Mouse (Mus musculus): ENCODE results near the gene Mrpl27.
"Not testable (repeated sequence)": the region's sequence is repeated elsewhere in the genome, so short reads cannot be mapped to it uniquely, and the experiment has no call there.

The Mrpl27 gene

GRCm38 (mm10) chr11:94653663-94654436 is at the start of gene Mrpl27, which contains the start of gene Eme1:
Gene Mrpl27 (plus strand): TSS chr11:94653767.
Gene Eme1 (minus strand): TSS chr11:94653964.
- DNase-seq (ENCODE audit: low spot score in 2 of 2): peak; percentile 82 to 91

GRCm38 (mm10) chr11:94610744-94611740 is 42.5 kb upstream of the Mrpl27 start:
- no peak for DNase-seq (ENCODE audit: low spot score in 2 of 2)

- DNase-seq (ENCODE audit: low spot score in 2 of 2): no peak
Observed at GRCm38 (mm10) chr11:94614603-94615002, 39.0 kb upstream of the Mrpl27 start.

- DNase-seq (ENCODE audit: low spot score in 2 of 2): no peak
Observed at GRCm38 (mm10) chr11:94615494-94615893, 38.1 kb upstream of the Mrpl27 start.

- DNase-seq (ENCODE audit: low spot score in 2 of 2): no peak
Observed at GRCm38 (mm10) chr11:94617646-94618045, 35.9 kb upstream of the Mrpl27 start.

GRCm38 (mm10) chr11:94620766-94621457 is 32.7 kb upstream of the Mrpl27 start:
- no peak for DNase-seq (ENCODE audit: low spot score in 2 of 2)

- DNase-seq (ENCODE audit: low spot score in 2 of 2): no peak
Observed at GRCm38 (mm10) chr11:94621458-94621852, 32.1 kb upstream of the Mrpl27 start.

- no peak for DNase-seq (ENCODE audit: low spot score in 2 of 2)
Observed at GRCm38 (mm10) chr11:94622162-94622561, 31.4 kb upstream of the Mrpl27 start.

GRCm38 (mm10) chr11:94629199-94629883 is 24.2 kb upstream of the Mrpl27 start, which contains the start of gene Lrrc59:
Gene Lrrc59 (plus strand): TSS chr11:94629767.
- DNase-seq (ENCODE audit: low spot score in 2 of 2): peak; percentile 93 to 99

GRCm38 (mm10) chr11:94629884-94630198 is 23.7 kb upstream of the Mrpl27 start:
- no peak for DNase-seq (ENCODE audit: low spot score in 2 of 2)

GRCm38 (mm10) chr11:94630199-94631011 is 23.2 kb upstream of the Mrpl27 start:
- peak; percentile 28 to 74 for DNase-seq (ENCODE audit: low spot score in 2 of 2)

GRCm38 (mm10) chr11:94631969-94632368 is 21.6 kb upstream of the Mrpl27 start:
- no peak for DNase-seq (ENCODE audit: low spot score in 2 of 2)

GRCm38 (mm10) chr11:94632988-94633387 is 20.6 kb upstream of the Mrpl27 start:
- no peak for DNase-seq (ENCODE audit: low spot score in 2 of 2)

- no peak for DNase-seq (ENCODE audit: low spot score in 2 of 2)
Observed at GRCm38 (mm10) chr11:94634431-94634830, 19.1 kb upstream of the Mrpl27 start.

- no peak for DNase-seq (ENCODE audit: low spot score in 2 of 2)
Observed at GRCm38 (mm10) chr11:94644461-94645219, 8.9 kb upstream of the Mrpl27 start.

GRCm38 (mm10) chr11:94646457-94646856 is 7.1 kb upstream of the Mrpl27 start:
- no peak for DNase-seq (ENCODE audit: low spot score in 2 of 2)

GRCm38 (mm10) chr11:94651241-94651640 is 2.3 kb upstream of the Mrpl27 start:
- DNase-seq (ENCODE audit: low spot score in 2 of 2): not testable (repeated sequence)

- DNase-seq (ENCODE audit: low spot score in 2 of 2): no peak
Observed at GRCm38 (mm10) chr11:94652973-94653372, 594 bp upstream of the Mrpl27 start.

- DNase-seq (ENCODE audit: low spot score in 2 of 2): no peak
Observed at GRCm38 (mm10) chr11:94661344-94661743, 7.8 kb downstream of the Mrpl27 start.

GRCm38 (mm10) chr11:94665281-94665680 is 11.7 kb downstream of the Mrpl27 start:
- no peak for DNase-seq (ENCODE audit: low spot score in 2 of 2)

Measured in spleen, postnatal 4 days (tissue).